Mouse (Mus musculus): Measurements from ENCODE around the gene Six4. TPM values are rescaled to one million over a fixed set of nuclear protein-coding genes. Genes with fewer than 3 reads are reported as not detected.
"Not testable (repeated sequence)": the region's sequence is repeated elsewhere in the genome, so short reads cannot be mapped to it uniquely, and the experiment has no call there.

The Six4 gene
- polyA plus RNA-seq, 1 experiment = 0.48 TPM

GRCm38 (mm10) chr12:73087086-73087485 lies 26.2 kb downstream of the Six4 start:
- TF ChIP-seq CTCF (IDR thresholded peaks at IDR 0.05; ENCODE audit: control insufficient read depth, insufficient read depth, insufficient replicate concordance, low read depth, low read length) = no peak
- TF ChIP-seq POLR2A (IDR thresholded peaks at IDR 0.05; ENCODE audit: control insufficient read depth, low read depth, low read length) = no peak
- Histone ChIP-seq H3K27me3 (ENCODE audit: control insufficient read depth, insufficient read depth, low read length) (no peaks in the 10 kb centered on the region), H3K4me1 (ENCODE audit: control insufficient read depth, insufficient read depth, low read length) (no peaks in the 10 kb centered on the region), H3K4me3 (ENCODE audit: control insufficient read depth, low read depth, low read length) (no peak overlapping the region), H3K27ac (ENCODE audit: control insufficient read depth, insufficient read depth, low read depth, low read length) (no peak overlapping the region), H3K36me3 (ENCODE audit: control insufficient read depth, insufficient read depth, low read length) (no peaks in the 10 kb centered on the region)

DNA sequence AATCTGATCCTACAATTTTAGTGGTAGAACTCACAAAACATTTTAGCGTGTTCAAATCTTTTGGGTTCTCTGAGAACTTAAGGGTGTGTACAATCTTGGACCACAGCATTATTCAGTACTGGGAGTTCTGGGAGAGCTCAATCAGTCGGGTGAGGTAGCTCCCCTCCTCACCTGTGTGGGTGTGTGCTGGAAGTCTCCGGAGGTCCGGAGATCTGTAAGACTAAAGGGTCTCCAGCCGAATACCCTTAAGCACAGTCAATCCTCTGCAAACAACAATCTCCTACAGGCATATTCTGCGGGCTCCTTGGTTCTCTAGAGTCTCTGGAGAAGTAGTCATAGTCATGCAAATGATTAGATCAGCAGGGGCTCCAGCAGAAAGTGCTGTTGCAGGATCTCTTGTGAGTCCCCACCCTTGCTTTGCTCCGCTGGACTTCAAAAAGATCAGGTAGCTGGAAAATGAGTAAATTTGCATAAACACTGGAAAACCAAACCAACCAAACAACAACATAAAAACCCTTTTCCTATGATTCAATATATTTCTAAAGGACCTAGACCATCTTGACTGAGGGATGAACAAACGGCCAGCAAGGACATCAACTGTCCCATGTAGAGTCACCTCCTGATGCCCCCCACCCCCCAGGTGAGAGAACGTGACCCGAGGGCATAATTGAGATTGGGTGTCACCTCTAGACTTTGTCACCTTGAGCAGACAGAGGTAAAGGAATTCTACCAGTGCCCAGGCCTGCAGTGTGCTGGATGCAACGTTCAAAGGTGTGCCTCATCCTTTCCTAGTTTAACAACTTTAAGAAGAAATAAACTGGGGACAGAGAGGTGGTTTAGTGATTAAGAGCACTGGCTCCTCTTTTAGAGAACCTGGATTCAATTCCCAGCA lies 27.3 kb downstream of the Six4 start:
- H3K36me3 ChIP-seq (ENCODE audit: control insufficient read depth, insufficient read depth, low read length) = no peaks in the 10 kb centered on the region
- no peaks in the 10 kb centered on the region for H3K4me1 ChIP-seq (ENCODE audit: control insufficient read depth, insufficient read depth, low read length)
- TF ChIP-seq CTCF (IDR thresholded peaks at IDR 0.05; ENCODE audit: control insufficient read depth, insufficient read depth, insufficient replicate concordance, low read depth, low read length) (no peak), POLR2A (IDR thresholded peaks at IDR 0.05; ENCODE audit: control insufficient read depth, low read depth, low read length) (no peak)
- no peaks in the 10 kb centered on the region for H3K27me3 ChIP-seq (ENCODE audit: control insufficient read depth, insufficient read depth, low read length)
- no peak overlapping the region for H3K27ac ChIP-seq (ENCODE audit: control insufficient read depth, insufficient read depth, low read depth, low read length)
- no peak overlapping the region for H3K4me3 ChIP-seq (ENCODE audit: control insufficient read depth, low read depth, low read length)

GRCm38 (mm10) chr12:73083773-73084172 lies 29.5 kb downstream of the Six4 start:
- H3K36me3 ChIP-seq (ENCODE audit: control insufficient read depth, insufficient read depth, low read length) = no peaks in the 10 kb centered on the region
- no peaks in the 10 kb centered on the region for H3K4me1 ChIP-seq (ENCODE audit: control insufficient read depth, insufficient read depth, low read length)
- H3K4me3 ChIP-seq (ENCODE audit: control insufficient read depth, low read depth, low read length) = no peak overlapping the region
- no peaks in the 10 kb centered on the region for H3K27me3 ChIP-seq (ENCODE audit: control insufficient read depth, insufficient read depth, low read length)
- no peak overlapping the region for H3K27ac ChIP-seq (ENCODE audit: control insufficient read depth, insufficient read depth, low read depth, low read length)
- TF ChIP-seq CTCF (IDR thresholded peaks at IDR 0.05; ENCODE audit: control insufficient read depth, insufficient read depth, insufficient replicate concordance, low read depth, low read length) (no peak), POLR2A (IDR thresholded peaks at IDR 0.05; ENCODE audit: control insufficient read depth, low read depth, low read length) (no peak)

GRCm38 (mm10) chr12:73081828-73082227 lies 31.4 kb downstream of the Six4 start:
- not testable (repeated sequence) for H3K36me3 ChIP-seq (ENCODE audit: control insufficient read depth, insufficient read depth, low read length); H3K4me3 ChIP-seq (ENCODE audit: control insufficient read depth, low read depth, low read length); H3K4me1 ChIP-seq (ENCODE audit: control insufficient read depth, insufficient read depth, low read length); H3K27me3 ChIP-seq (ENCODE audit: control insufficient read depth, insufficient read depth, low read length); H3K27ac ChIP-seq (ENCODE audit: control insufficient read depth, insufficient read depth, low read depth, low read length)

GRCm38 (mm10) chr12:73060805-73061410 lies 52.3 kb downstream of the Six4 start:
- Histone ChIP-seq H3K27me3 (ENCODE audit: control insufficient read depth, insufficient read depth, low read length) (no peaks in the 10 kb centered on the region), H3K4me1 (ENCODE audit: control insufficient read depth, insufficient read depth, low read length) (no peaks in the 10 kb centered on the region), H3K27ac (ENCODE audit: control insufficient read depth, insufficient read depth, low read depth, low read length) (no peak overlapping the region), H3K36me3 (ENCODE audit: control insufficient read depth, insufficient read depth, low read length) (no peaks in the 10 kb centered on the region), H3K4me3 (ENCODE audit: control insufficient read depth, low read depth, low read length) (no peak overlapping the region)
- no peak for TF ChIP-seq POLR2A (IDR thresholded peaks at IDR 0.05; ENCODE audit: control insufficient read depth, low read depth, low read length)
- no peak for TF ChIP-seq CTCF (IDR thresholded peaks at IDR 0.05; ENCODE audit: control insufficient read depth, insufficient read depth, insufficient replicate concordance, low read depth, low read length)

DNA sequence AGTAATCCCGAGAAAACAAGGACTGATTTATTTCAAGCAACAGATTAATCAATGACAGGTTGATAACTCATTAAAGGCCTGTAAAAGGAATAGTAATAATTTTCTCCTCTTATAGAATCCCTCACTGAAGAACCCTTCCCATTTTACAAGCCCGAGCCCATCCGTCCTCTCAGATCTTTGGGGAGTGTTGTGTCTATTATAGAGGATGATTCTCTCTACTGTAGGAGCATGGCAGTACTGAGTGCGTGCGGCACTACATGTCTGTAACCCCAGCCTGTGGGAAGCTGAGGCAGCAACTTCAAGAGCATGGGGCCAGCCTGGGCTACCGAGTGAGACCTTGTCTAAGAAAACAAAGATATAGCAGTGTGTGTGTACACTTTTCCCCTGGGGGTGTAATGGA lies 55.8 kb downstream of the Six4 start:
- TF ChIP-seq POLR2A (IDR thresholded peaks at IDR 0.05; ENCODE audit: control insufficient read depth, low read depth, low read length) (no peak), CTCF (IDR thresholded peaks at IDR 0.05; ENCODE audit: control insufficient read depth, insufficient read depth, insufficient replicate concordance, low read depth, low read length) (no peak)
- Histone ChIP-seq H3K4me1 (ENCODE audit: control insufficient read depth, insufficient read depth, low read length) (peaks cover 2% of the 10 kb centered on the region), H3K27me3 (ENCODE audit: control insufficient read depth, insufficient read depth, low read length) (peaks cover 2% of the 10 kb centered on the region; the same call in 1 of the 2 replicates), H3K36me3 (ENCODE audit: control insufficient read depth, insufficient read depth, low read length) (no peaks in the 10 kb centered on the region), H3K4me3 (ENCODE audit: control insufficient read depth, low read depth, low read length) (no peak overlapping the region), H3K27ac (ENCODE audit: control insufficient read depth, insufficient read depth, low read depth, low read length) (no peak overlapping the region)

- H3K36me3 ChIP-seq (ENCODE audit: control insufficient read depth, insufficient read depth, low read length) = no peaks in the 10 kb centered on the region
- TF ChIP-seq POLR2A (IDR thresholded peaks at IDR 0.05; ENCODE audit: control insufficient read depth, low read depth, low read length) (no peak), CTCF (IDR thresholded peaks at IDR 0.05; ENCODE audit: control insufficient read depth, insufficient read depth, insufficient replicate concordance, low read depth, low read length) (no peak)
- H3K4me3 ChIP-seq (ENCODE audit: control insufficient read depth, low read depth, low read length) = no peak overlapping the region
- H3K4me1 ChIP-seq (ENCODE audit: control insufficient read depth, insufficient read depth, low read length) = peaks cover 2% of the 10 kb centered on the region
- H3K27ac ChIP-seq (ENCODE audit: control insufficient read depth, insufficient read depth, low read depth, low read length) = no peak overlapping the region
- H3K27me3 ChIP-seq (ENCODE audit: control insufficient read depth, insufficient read depth, low read length) = peaks cover 2% of the 10 kb centered on the region; the same call in 1 of the 2 replicates
These were observed 57.8 kb downstream of the Six4 start for GRCm38 (mm10) chr12:73055451-73055850.
